Mouse (Mus musculus) bone marrow macrophage, adult 2 months (primary cell): Measurements from ENCODE around the gene Bmper.

Source experiments
- CTCF ChIP-seq: IDR thresholded peaks from 2 replicates; pipeline ENCODE4 v1.5.1; 2012; ENCODE audit warnings: low read depth, mild to moderate bottlenecking, low read length, moderate library complexity
- POLR2A ChIP-seq: IDR thresholded peaks from 2 replicates; pipeline ENCODE4 v1.6.1; 2012; ENCODE audit warnings: mild to moderate bottlenecking, low read depth, low read length, borderline replicate concordance

- TF ChIP-seq CTCF: no peak
- no peak for TF ChIP-seq POLR2A
Measured at GRCm38 (mm10) chr9:23436751-23437150, 213.9 kb downstream of the Bmper start.
